Mouse (Mus musculus) induced T-regulatory cell, adult 2 months (primary cell): ENCODE results near the gene Bcl2l2.

Source experiments
- DNase-seq: peaks from one replicate; pipeline ENCODE4 v3.0.0-alpha.2; 2012; ENCODE audit warnings: low read depth

Bcl2l2 gene

DNA sequence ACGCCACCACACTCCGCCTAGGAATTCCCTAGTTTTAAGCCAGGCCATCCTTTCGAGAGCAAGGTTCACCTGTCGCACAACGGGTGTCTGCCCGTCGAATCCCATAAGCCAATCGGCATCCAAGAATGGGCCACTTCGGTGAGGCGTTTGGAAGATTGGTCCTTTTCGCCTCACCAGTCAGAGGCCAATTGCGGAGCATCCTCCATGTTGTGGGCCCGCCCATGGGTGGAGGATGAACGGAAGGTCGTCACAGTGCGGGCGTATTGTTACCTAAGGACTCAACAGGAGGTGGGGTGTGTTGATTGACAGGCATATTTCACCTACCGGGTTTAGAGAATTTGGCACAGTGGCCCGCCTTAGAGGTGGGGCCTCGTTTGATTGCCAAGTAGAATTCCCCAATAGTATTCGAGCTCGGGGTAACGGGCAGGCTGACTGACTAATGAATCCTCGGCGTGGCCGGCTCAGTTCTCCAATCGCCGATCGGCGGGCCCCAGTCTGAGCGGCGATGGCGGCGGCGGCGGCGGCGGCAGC, 10.5 kb downstream of the Bcl2l2 start:
- DNase-seq: peak; percentile 99

DNA sequence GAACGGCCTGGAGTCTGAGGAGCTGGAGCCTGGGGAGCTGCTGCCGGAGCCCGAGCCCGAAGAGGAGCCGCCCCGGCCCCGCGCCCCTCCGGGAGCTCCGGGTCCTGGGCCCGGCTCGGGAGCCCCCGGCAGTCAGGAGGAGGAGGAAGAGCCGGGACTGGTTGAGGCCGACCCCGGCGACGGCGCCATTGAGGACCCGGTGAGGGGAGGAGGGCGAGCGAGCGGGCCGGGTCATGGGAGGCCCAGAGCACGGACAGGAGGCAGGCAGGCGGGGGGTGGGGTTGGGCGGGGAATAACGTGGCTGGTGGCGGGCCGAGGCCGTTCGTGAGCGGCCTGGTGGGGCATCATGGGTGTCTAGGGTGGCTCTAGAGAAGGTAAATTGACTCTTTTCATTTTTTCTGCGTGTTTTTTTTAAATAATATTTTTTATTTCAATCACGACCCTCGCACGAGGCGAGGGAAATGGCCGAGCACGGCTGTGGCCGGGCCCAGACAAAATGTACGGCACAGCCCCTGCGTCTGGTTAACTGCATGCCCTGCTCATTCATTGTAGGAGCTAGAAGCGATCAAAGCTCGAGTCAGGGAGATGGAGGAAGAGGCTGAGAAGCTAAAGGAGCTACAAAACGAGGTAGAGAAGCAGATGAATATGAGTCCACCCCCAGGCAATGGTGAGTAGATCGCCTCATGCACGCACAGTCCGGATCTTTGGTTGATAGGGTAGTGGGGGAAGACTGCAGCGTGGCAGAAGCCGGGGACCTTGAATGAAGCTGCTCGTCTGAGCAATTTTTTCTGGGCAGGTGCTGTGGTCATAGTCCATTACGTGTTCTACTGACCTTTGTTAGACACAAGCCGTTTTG, 11.3 kb downstream of the Bcl2l2 start:
- peak; percentile 72 for DNase-seq

DNA sequence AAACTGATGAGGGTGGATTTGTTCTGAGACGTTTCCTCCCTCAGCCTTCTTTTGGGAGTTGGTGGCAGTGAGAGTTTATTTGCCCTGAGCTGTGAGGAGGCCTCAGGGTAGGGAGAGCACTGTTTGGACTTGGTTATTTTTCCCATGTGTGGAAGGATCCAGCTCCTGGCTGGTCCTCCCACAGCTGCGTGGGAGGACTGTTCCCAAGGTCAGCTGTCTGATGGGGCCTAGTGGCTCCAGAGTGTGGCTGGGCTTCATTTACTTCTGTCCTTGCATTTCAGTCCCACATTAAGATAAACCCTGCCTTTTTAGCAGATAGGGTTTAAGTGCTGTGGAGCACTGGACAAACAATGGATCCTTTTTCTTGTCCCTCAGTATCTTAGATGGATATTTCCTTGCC, 14.3 kb downstream of the Bcl2l2 start:
- no peak for DNase-seq

DNA sequence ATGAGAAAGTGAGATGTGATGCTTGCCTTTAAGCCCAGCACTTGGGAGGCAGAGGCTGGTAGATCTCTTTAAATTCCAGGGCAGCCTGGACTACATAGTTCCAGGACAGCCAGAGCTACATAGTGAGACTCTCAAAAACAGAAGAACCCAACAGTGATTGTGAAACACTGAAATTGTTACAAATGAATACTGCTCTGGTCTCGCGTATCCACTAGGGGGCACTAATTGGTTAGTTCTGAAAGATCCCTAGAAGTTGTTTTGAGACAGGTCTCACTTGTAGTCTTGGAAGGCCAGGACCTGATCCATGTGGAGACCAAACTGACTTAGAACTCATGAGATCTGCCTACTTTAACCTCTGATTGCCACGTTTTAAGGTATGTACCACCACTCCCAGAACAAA, 17.2 kb downstream of the Bcl2l2 start:
- peak; percentile 85 for DNase-seq

DNA sequence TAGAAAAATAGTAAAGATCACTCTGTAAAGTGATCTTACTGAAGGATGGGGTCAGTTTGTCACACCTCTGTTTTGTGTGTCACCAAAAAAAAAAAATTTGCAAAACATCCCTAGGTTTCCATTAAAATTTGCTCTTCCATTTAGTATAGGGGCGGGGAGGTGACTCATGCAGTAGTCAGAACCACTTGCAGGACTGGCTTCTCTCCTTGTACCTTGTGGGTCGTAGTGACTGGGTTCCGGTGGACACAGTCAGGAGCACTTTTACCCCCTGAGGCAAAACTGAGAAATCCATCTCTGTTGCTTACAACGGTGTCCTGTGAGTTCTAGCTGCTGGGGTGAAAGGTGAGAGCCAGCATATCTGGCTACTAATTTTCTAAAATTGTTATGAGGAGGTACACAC, 20.5 kb downstream of the Bcl2l2 start:
- no peak for DNase-seq

DNA sequence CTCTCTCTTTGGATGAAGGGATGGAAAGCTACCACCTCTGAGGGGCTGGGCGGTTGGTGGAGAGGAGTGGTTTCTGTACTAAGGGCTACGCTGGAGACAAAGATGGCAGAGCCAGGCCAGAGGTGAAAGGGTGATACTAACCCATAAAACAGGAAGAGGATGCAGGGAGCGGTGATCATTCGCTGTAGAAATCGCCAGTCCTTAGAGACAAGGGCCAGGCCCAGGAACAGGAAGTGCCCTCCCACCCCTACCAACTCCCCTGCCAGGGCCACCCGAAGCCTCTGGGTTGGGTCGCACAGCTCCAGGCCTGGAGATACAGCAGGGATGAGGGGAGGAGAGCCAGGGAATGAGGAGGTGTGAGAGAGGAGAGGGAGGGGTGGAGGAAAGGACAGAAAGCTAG, 25.5 kb downstream of the Bcl2l2 start:
- DNase-seq: no peak

DNA sequence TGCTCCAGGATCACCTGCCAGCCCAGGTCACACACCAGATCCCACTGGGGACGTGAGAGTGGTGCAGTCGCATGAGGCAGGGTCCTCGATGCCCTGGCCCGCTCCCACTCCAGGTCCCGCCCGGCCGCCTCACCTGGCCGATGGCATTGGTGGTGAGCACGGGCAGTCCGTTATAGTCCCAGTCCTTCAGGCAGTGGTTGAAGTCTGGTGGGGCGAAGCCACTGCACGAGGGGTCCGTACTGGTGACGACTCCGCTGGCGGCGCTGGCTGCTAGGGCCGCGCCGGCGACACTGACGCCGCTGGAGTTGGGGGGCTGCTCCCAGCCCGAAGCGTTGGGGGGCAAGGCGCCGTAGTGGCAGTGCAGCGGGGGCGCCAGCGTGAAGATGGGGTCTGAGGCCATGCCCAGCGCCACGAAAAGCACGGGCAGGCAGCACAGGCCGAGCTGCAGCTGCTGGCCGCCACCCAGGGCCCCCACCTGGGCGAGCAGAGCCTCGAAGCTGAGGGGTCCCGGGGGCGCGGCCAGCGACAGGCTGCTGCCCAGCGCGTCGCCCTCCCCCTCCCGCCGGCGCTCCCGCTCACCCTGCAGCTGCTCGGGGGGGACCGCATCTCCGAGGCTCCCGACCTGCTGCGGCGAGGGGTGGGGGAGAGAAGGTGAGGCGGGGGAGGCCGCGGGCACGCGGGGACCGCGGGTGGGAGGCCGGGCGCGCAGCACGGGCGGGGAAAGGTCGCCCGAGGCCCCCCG, 29.1 kb downstream of the Bcl2l2 start:
- DNase-seq: no peak

DNA sequence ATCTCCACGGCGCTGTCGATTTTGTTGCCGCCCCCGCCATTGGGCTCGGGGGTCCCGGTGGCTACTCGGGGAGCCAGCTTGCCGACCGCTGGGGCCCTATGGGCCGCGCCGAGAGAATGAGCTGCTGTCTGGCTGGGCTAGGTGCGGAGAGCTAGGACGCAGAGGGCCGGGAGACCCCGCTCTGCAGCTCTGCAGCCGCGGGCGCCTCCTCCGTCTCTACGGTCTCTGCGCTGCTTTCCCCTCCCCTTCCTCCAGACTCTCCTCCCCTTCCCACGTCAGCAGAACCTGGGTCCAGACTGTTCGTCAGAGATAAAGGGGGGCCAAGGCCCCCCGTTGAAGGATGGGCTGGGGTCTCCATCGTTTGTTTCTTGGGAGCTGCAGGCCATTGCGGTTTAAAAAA, 29.7 kb downstream of the Bcl2l2 start, which contains the start of gene Slc22a17:
Slc22a17 (minus strand) TSS at position 247 of the 400 bp plus-strand sequence.
- DNase-seq: peak; percentile 47

DNA sequence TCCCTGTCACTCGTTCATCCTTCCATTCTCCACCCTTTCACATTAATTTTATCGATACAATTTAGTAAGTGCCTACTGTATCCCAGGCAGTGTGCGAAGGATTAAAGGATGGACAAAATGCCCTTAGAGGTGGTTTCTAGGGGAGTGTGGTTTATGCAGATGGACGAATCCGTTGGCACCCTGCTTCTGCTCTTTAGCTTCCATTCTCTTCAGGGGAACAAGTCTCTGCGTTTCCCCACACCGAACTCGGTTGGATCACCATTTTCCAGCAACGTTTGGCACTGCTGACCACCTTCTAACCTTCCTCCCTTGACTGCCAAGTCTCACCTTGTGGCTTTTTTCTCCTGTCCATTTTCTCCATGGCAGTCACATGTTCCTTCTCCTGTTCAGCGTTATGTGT, 30.2 kb downstream of the Bcl2l2 start:
- DNase-seq: no peak

DNA sequence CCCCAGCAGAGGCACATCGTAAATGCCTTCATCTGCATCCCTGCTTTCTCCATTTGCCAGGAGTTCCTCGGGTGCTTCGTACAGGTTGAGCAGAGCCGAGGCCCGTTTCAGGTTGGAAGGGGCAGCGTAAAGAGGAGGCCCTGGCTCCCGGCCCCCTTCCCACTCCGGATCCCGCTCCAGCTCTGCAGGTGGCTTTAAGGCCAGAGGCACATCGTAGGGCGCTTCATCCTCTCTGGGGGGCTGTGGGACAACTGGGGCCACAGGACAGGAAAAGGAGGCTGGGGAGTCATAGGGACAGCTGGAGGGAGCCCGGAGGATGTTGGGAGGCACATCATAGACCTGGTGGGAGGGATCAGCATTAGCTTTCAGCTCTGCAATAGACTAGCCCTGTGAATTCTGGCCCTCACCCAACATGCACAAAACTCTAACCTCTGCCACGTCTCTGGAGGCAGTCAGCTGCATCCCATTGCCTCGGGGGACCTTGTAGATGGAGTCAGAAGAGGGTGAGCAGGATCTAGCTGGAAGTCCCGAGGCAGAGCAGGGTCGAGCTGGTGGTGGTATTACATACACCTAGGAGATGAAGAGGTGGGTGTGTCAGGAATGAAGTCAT, 37.0 kb downstream of the Bcl2l2 start:
- DNase-seq: no peak

DNA sequence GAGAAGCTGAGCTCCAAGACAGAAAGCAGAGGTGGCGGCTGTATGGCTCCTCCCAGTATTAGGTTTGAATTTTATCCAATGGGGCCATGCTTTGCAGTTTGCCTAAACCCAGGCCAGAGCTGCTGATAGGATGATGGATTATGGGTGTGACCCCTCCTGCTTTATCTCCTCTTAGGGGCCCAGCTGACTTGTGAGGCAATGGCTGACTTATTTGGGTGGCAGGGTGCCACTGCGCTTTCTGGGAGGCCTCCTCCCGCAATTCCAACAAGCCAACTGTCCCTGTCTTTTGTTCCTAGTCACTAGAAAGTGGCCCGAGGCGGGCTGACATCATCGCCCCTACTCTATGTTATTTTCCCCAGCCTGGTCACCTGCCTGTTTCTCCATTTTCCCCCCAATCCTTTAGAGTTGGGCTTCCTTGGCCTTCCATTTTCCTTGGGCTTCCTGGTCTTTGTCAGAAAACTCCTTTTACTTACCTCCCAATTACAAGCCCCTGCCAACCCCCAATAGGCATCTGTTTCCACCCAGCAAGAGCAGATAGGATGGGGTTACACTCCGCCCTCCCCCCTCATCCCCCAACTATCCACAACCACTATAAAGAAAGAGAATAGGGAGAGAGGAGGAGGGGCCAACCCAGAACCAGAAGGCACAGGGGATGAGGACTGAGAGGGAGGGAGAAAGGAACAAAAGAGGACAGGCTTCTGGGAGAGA, 41.6 kb downstream of the Bcl2l2 start:
- DNase-seq: no peak

DNA sequence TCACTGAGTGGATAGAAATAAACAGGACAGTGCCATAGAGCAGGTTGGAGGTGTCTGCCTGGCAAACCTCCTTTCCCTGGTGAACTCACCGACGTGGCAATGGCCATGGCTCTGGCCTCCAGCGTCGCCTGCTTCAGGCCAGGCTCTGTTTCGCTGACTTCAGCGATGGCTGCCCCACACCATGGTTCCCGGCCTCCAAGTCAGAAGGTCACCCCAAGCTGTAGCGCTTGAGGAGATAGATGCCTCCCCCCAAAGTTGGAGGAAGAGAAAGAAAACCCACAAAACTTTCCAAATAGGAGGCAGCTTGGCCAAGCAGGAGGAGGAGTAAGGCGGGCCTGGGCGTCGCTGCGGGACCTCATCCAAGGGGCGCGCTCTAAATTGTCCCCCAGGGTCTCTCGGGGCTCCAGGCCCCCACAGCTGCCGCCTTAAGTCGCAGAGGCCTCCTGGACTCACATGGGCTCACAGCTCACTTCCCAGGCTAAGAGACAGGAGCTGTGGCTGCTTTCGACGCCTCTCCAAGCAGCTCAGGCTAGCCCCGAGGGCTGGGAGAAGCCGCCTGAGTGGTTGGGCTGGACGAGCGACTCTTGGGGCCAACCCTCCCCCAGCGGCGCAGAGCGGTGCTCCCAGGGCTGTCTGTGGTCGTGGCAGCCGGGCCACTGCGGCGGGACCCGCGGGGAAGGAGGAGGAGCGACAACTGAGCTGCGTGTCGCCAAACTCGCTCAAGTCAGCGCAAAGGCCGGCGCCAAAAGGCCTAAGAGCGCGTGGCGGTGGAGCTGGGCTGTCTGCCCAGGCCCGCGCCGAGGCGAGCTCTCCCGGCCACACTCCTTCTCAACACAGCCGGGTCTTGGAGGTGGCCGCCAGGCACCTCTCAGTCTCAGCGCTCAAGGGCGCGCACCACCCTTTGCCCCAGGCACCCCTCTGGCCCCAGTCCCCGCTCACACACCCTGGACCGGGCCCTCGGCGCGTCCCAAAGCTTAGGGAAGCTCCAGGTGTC, 42.5 kb downstream of the Bcl2l2 start, which contains the start of gene Efs:
Efs (minus strand) TSS at position 778 of the 994 bp plus-strand sequence.
- no peak for DNase-seq

DNA sequence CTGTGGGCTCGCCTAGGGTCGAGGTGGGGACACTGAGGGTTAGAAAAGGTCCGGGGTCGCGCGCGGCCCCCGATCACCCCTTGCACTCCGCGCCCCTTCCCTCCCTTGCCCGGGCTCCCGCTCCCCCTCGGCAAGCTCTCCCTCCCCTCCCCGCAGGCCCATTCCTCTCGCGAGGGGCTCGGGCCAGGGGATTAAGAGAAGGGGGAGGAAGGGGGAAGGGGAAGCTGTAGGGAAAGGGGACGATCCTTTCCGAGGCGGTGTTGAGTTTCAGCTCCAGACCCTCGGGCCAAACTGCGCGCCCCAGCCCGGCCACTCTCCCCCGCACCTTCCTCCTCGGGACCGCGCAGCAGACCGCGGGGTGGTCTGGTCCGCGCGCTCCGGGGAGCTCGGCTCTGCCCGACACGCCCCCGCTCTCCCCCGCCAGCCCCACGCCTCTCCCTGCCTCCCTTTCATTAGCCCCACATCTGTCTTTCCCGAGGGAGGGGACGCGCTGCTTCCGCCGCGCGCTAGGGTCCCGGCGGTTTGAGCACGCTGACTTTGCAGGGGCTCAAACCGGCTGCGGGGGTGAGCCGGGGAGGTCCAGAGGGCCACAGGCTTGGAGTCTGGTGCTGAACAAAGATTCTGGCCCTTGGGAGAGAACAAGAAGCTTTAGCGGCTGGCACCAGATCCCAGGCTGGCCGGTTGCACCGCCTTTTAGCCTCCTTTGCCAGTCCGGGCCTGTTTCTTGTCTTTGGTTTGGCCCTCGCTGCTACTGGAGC, 43.4 kb downstream of the Bcl2l2 start:
- no peak for DNase-seq

DNA sequence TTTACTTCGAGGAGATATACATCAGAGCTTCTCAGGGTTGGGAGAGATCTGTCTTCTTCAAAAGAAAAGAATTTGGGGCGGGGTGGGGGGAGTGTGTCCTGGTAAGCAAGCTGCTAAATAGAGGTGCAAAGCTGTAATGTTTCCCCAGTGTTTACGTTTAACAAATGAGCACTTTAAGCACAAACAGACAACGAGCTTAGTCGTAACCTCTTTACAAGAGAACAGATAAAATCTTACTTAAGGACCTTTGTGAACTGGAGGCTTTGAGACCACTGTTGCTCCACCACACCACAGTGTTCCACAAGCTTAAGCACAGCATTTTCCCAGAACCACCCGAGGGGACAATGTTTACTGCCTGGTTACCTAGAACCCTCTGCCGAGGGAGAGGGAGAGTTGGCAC, 44.1 kb downstream of the Bcl2l2 start:
- DNase-seq: no peak

DNA sequence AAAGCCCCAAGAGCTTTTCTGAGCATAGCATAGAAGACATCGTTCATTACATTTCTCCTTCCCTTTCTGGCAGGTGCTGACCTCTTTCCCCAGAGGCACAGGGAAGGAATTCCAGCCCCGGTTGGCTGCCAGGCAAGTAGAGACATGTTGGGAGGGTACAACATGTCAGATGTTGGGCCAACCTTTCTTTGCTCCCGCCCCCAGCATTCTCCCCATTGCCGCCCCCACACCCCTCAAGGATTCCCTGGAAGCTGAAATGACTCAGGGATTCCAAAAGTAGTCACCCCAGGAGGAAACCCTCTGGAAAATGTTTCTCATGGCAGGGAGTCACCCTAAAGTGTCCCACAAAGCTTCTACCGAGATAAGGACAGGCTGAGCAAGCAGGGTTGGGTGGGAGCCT, 46.6 kb downstream of the Bcl2l2 start:
- DNase-seq: no peak

DNA sequence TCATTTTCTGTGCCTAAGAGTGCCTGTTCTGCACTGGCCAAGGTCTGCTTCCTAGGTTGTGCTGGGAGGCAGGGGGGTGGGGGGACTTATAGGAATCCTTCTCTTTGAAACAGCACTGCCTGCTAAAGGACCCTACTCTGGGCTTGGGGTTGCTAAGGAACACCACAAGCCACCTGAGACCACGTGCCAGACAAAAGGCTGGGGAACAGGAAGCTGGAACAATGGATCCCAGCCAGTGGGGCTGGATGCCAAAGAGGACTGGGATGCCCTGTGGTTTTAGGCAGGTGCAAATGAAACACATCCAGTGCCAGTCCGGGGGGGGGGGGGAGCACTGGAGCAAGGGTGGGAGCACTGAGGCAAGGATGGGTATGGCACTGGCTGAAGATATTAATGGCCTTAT, 47.3 kb downstream of the Bcl2l2 start:
- DNase-seq: no peak

DNA sequence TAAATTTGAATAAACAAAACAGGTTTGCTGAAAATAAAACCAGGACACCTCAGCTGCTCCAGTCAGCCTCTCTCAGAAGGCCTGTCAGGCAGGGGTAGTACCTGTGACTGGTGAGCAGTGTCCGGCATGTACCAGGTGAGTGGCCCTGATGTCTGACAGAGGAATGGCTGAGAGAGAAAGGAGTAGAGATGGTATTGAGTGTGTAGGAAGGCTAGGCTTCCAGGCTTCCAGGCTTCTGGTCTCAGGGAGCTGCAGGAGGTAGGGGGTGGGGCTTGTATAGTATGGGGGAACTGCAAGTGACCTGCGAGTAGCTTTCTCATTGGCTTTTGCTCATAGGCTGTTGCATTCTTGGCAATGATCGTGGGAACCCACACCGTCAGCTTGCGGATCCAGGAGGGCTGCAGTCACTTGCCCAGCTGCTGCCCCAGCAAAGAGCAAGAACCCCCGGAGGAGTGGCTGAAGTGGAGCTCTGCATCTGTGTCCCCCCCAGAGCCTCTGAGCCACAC, 49.5 kb downstream of the Bcl2l2 start, which contains the start of gene Il25:
Il25 (plus strand) TSS at position 51 of the 506 bp plus-strand sequence.
- no peak for DNase-seq

DNA sequence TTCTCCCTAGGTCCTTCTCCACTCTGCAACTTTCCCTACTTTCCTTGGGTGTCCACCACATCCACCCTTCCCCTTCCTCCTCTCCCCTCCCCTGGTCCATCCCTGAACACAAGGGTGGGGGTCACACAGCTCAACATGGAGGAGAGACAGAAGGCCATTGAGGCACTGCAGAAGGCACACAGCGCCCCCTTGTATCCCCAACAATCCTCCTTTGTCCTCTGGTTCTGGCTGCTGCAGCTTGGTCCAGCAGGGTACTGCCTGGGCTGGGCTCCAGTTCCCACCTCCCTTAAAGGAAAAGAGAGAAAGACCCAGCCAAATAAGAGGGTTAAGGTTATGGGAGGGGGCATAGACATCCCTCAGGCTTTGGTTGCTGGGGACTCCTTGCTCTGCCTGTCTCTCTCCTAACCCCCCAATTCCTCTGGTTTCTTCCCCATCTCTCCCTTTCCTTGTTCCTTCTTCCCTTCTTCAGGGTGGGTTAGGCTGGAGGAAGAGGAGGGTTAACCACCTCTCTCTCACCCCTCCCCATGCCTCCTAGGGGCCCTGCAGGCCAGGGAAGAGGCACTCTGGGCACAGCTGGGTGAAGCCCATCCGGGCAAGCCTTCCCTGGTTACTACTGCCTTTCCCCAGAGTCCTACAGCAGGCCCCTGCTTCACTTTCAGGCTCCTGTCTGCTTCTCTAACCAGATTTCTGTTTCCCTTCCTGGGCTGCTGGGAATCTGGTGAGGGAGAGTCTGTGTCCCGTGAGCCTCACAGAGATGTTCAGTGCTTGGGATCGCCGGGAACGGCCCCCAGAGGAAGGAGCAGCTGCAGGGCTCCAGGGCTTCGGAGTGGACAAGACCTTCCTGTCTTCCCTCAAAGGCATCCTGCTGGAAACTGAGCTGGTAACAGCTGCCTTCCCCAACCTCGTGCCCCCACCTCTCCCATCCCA, 53.0 kb downstream of the Bcl2l2 start, which contains the start of gene Cmtm5:
Cmtm5 (plus strand) TSS at position 358 of the 927 bp plus-strand sequence.
- DNase-seq: no peak
